Mouse (Mus musculus) stomach, postnatal 0 days (tissue): Measurements from ENCODE around the gene Phrf1.

Source experiments
- CTCF ChIP-seq: IDR thresholded peaks from 2 replicates; pipeline ENCODE4 v1.5.1; 2016; ENCODE audit warnings: antibody characterized with exemption, low read depth, mild to moderate bottlenecking, moderate library complexity
- EP300 ChIP-seq: optimal IDR thresholded peaks from 2 replicates; pipeline ENCODE3; 2016; ENCODE audit warnings: antibody characterized with exemption

DNA sequence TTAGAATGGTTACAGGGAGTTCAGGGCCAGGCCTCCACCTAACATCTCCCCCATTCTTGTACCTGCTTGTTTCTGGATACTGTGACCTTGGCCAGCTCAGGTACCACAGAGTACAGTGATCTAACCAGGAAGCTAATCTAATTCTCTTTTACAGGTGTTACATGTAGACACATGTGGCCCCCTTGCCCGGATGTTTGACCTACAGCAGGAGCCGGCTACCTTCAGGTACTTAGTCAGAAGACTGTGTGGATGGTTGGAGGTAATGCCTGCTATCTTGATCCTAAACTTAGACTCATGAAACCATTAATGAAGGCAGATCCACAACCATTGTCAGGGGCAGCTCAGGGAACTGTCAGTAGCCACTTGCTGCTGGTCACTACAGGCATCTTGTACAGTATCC lies 32.8 kb upstream of the Phrf1 start:
- no peak for TF ChIP-seq CTCF
- no peak for TF ChIP-seq EP300
